Mouse (Mus musculus): ENCODE measurements at regions not wholly inside any gene's neighbourhood (a gene's known extent, or its start where the extent isn't known, plus 50 kb on each side); places are given as distances from the start of the nearest gene placed in this dataset.

DNA sequence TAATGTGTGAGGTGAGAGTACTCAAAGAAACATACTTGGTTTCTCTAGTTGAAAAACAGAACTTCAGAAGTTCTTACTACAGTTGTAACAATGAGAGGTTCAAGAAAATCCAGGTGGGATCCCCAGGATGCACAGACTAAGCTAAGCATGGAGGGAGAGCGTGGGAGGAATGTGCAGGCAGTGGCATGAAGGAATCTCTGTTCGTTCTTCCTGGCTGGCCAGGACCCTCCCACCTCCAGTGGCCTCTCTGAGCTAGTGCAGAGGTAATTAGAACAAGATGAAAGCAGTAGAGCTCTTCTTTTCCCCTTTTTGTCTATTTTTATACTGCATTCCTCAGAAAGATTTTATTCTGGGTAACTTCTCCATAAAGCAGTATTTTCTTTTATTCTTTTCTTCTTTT lies 648.3 kb upstream of the Fat3 start:
- ATAC-seq (ENCODE audit: insufficient read depth) = no peak

More for the DNA sequence above, 648.3 kb upstream of the Fat3 start:
- Histone ChIP-seq H3K4me1 (ENCODE audit: insufficient read depth) (no peaks in the 10 kb centered on the region), H3K27ac (ENCODE audit: low read depth) (no peak overlapping the region), H3K27me3 (ENCODE audit: insufficient read depth, low read length) (no peaks in the 10 kb centered on the region), H3K4me3 (ENCODE audit: low read depth, low read length) (no peak overlapping the region), H3K9me3 (ENCODE audit: low read depth, low read length) (no peaks in the 10 kb centered on the region), H3K4me2 (no peak overlapping the region), H3K9ac (no peak overlapping the region), H3K36me3 (ENCODE audit: insufficient read depth) (no peaks in the 10 kb centered on the region)
- TF ChIP-seq CTCF (IDR thresholded peaks at IDR 0.05; ENCODE audit: low read depth) = no peak
- WGBS = 59% methylated on average over 2 of the region's 2 CpGs
- no peak for DNase-seq
